Mouse (Mus musculus): ENCODE measurements around the gene Cpped1. TPM values are rescaled to one million over a fixed set of nuclear protein-coding genes. Genes with fewer than 3 reads are reported as not detected.

The Cpped1 gene
- polyA plus RNA-seq, 2 experiments from 2014 or later = 9.6 to 10.7 TPM

- no peak for ATAC-seq
Measured at GRCm38 (mm10) chr16:11757951-11758350, 151.3 kb downstream of the Cpped1 start.

GRCm38 (mm10) chr16:11757471-11757870 lies 151.8 kb downstream of the Cpped1 start:
- no peak for ATAC-seq

GRCm38 (mm10) chr16:11756598-11757245 lies 152.5 kb downstream of the Cpped1 start:
- no peak for ATAC-seq

DNA sequence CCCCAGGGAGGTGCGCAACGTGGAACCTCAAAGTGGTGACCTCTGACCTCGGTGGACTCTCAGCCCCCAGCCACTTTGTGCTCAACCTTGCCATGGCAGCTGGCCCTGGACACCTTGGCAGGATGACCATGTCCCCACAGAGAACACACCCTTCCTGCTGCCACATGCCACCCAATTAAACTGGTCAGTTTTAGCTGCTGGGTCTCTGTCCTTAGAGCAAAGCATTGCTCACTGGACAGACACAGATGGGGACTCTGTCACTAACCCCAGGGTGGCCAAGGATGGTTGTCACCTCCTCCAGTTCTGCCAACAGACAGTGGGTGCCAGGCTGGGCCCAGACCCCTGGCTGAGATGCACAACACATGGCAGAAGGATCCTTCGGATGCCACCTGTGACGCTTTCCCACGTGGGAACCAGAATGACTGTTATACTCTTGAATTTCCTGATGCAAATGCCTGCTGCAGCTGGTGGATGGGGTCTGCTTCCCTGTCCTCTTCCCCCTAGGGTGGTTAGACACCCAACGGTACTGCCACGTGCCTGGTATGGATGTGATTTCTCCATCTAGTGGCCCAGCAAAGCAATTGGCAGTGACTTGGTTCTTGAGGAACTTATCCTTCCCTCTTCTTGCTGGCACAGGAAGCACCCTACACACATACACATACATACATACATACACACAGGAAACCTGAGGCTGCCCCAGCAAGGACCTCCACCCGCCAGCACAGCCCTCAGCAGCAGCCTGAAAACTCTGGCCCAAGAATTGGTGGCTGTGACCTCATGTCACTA lies 153.8 kb downstream of the Cpped1 start:
- no peak for ATAC-seq

DNA sequence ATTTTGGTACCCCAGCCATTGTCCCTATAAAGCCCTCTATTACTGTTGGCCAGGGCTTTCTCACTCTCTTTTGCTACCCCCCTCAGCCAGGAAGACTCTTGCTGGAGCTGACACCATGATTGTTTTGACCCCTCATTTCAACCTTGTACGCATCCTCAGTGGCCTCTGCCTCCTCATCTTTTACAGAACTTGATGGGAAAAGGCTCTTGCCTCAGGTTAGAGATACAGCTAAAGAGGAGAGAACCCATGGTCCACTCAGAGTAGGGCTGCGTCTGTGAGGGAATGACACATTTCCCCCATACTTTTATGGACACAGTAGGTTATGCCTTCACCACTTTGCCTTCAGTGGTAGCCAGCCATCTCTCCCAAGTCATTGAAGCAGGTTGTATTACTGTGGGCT lies 155.1 kb downstream of the Cpped1 start:
- no peak for ATAC-seq

Other genes starting within 250 kb of the Cpped1 start
- not detected for gene Shisa9, start 74.7 kb upstream of the Cpped1 start, polyA plus RNA-seq (2017; shearing (Covaris generic))